Mouse (Mus musculus) forebrain, embryonic 15.5 days (tissue): ENCODE results near the gene Golph3. TPM values are rescaled to one million over a fixed set of nuclear protein-coding genes. Genes with fewer than 3 reads are reported as not detected.

Experiments
- polyA plus RNA-seq: library from polyadenylated mRNA; unstranded; fragments of >200 nt; fragmentation: Nextera tagmentation; extraction: Ambion mirVana; gene quantifications from 2 replicates; pipeline ENCODE4 v1.2.1, GENCODE M21; 2015

Golph3 gene
- polyA plus RNA-seq, 1 experiment from 2014 or later, result 74.2 TPM

Other genes starting within 250 kb of the Golph3 start
- 124 and 125 TPM in 2 replicates for gene Zfr, start 203.6 kb upstream of the Golph3 start, polyA plus RNA-seq
- 10.7 and 11.2 TPM in 2 replicates for gene Mtmr12, start 116.4 kb upstream of the Golph3 start, polyA plus RNA-seq
- gene 1810049J17Rik, start 449 bp downstream of the Golph3 start, polyA plus RNA-seq, result 0.80 and 0.91 TPM in 2 replicates